Comparison of ENCODE assay signal across 9 mouse cellular contexts in the genomic region with DNA sequence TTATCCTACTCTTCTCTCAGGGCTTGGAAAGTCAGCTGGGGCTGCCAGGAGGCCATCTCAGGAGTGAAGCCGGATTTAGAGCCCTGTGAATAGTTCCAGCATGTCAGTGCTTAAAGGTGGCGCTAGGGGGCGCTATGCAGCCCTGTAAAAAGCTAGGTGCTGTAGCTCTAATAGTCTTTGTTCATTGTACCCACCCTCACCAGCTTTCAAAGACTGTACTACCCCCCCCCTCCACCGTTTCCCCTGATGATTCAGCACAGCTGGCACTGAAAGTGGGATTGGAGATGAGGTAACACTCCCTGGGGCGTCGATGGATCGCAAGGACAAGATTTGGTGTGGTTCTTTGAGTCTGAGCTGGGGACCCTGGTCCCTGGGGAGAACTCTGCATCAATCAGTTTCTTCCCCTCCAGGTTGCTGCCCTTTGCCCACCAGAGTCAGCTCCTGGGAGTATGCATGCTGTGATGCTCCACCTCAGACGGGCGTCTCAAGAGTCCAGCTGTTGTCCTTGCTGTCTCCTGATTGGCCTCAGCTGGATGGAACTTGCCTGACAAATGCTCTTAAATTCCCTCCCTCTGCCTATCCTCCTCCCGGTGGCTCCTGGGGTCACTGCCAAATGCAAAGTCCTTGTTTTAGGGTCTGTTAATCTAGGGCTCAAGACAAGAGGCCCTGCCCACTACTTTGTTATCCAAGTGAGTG. TPM values are rescaled to one million over a fixed set of nuclear protein-coding genes. Genes with fewer than 3 reads are reported as not detected.
A peak's percentile ranks its signal among the peaks of the same experiment; 100 is the strongest.
DNase-seq lines count a peak whose midpoint lies in the region; ATAC-seq and TF ChIP-seq lines count a peak whose summit lies in the region.
"Had no signal": no experiment of that assay in that cellular context is flagged by ENCODE, and none has a peak within 500 bp of the region (broad histone marks: within the 10 kb centered on the region; RNA-seq: fewer than 3 reads in every experiment).

No protein-coding gene starts in this region.

- peak; percentile 78 for TF ChIP-seq CTCF in left cerebral cortex, adult 2 months (IDR thresholded peaks at IDR 0.05)
- TF ChIP-seq CTCF in lung, adult 2 months (IDR thresholded peaks at IDR 0.05; ENCODE audit: insufficient read depth, low read length): peak; percentile 73

- peaks cover 8% of the 10 kb centered on the region for H3K4me1 ChIP-seq in lung, adult 2 months (ENCODE audit: control insufficient read depth, insufficient read depth, low read length)
- H3K4me1 ChIP-seq in neural tube, embryonic 13.5 days (replicated peaks): peaks cover 40% of the 10 kb centered on the region

- no peak for TF ChIP-seq POLR2A in lung, adult 2 months (IDR thresholded peaks at IDR 0.05; ENCODE audit: borderline replicate concordance, extremely low read depth, low read depth, low read length)

- ATAC-seq in common myeloid progenitor, adult 5-6 weeks (replicated peaks; ENCODE audit: low read depth, poor library complexity, severe bottlenecking): peak; percentile 61
- ATAC-seq in neural tube, embryonic 13.5 days (ENCODE audit: low read depth): no peak

- H3K4me3 ChIP-seq in left cerebral cortex, adult 2 months: no peak overlapping the region
- no peak overlapping the region for H3K4me3 ChIP-seq in lung, adult 2 months (replicated peaks; ENCODE audit: extremely low read depth, low read depth, low read length)
- no peak overlapping the region for H3K4me3 ChIP-seq in neural tube, embryonic 13.5 days
- H3K4me3 ChIP-seq: megakaryocyte, embryonic 14.5 days had no signal

- H3K36me3 ChIP-seq in neural tube, embryonic 13.5 days: 0 out of 2 replicates have a peak, but pooled peaks cover 4% of the 10 kb centered on the region

- 30% methylated on average over 10 of the region's 10 CpGs for WGBS in lung, adult 2 months
- WGBS in neural tube, embryonic 13.5 days: 13% methylated on average over 10 of the region's 10 CpGs

- no peak overlapping the region for H3K4me2 ChIP-seq in neural tube, embryonic 13.5 days

- H3K27me3 ChIP-seq in neural tube, embryonic 13.5 days: no peaks in the 10 kb centered on the region

- no peak overlapping the region for H3K9ac ChIP-seq in neural tube, embryonic 13.5 days

- H3K27ac ChIP-seq in left cerebral cortex, adult 2 months: no peak overlapping the region
- peak overlapping the region; percentile 74 for H3K27ac ChIP-seq in neural tube, embryonic 13.5 days (replicated peaks)

- peak; percentile 37 to 41 for DNase-seq in left cerebral cortex, adult 2 months (ENCODE audit: extremely low spot score in 1 of 2, low spot score in 2 of 2)
- DNase-seq in left cerebral cortex, adult 11 months (ENCODE audit: low spot score): no peak
- DNase-seq in MN1 (ENCODE audit: low spot score): peak; percentile 34
- DNase-seq in heart, postnatal 4 days: peak; percentile 63
- peak; percentile 39 for DNase-seq in lung, adult 2 months
- DNase-seq in cerebellum, adult 11-12 months: no peak

- H3K9me3 ChIP-seq in neural tube, embryonic 13.5 days: no peaks in the 10 kb centered on the region
- H3K9me3 ChIP-seq: megakaryocyte, embryonic 14.5 days had no signal

- intact Hi-C loops in left cerebral cortex, adult 2 months (cut with DNase I): no loop called here

RNA-seq across cellular contexts. Expression of a gene that starts 33.9 kb away (rescaled TPM):
- total RNA-seq in left cerebral cortex, adult 2 months (2021): 1 to 10 TPM; 3.5 to 3.7 TPM
- total RNA-seq in common myeloid progenitor, adult 5-6 weeks (2017): not detected in 2 replicates
- 1 to 10 TPM; 6.4 to 6.6 TPM for total RNA-seq in heart, postnatal 4 days (2021)
- 1.9 and 2.0 TPM in 2 replicates for polyA plus RNA-seq in lung, adult 2 months (2012; rRNA removed)
- 2.6 and 3.0 TPM in 2 replicates for polyA plus RNA-seq in neural tube, embryonic 13.5 days (2015; fragmentation: Nextera tagmentation; extraction: Ambion mirVana)

RNA-seq across cellular contexts. Expression of a gene that starts 48.9 kb away (rescaled TPM):
- total RNA-seq in left cerebral cortex, adult 2 months (2021): 10 to 100 TPM; 12.9 to 14.6 TPM
- 3.8 and 5.4 TPM in 2 replicates for total RNA-seq in common myeloid progenitor, adult 5-6 weeks (2017)
- 100 to 1,000 TPM; 254 to 273 TPM for total RNA-seq in heart, postnatal 4 days (2021)
- polyA plus RNA-seq in lung, adult 2 months (2012; rRNA removed): 285 and 297 TPM in 2 replicates
- 11.0 and 12.0 TPM in 2 replicates for polyA plus RNA-seq in neural tube, embryonic 13.5 days (2015; fragmentation: Nextera tagmentation; extraction: Ambion mirVana)

Comparison
In these comparisons a context has a peak if more than half of its experiments do, and no peak if none do; other contexts are left out.
1. DNase-seq: peak in left cerebral cortex, adult 2 months (2 of 2), MN1 (single experiment), heart, postnatal 4 days (single experiment) and lung, adult 2 months (single experiment); none in left cerebral cortex, adult 11 months (single experiment) and cerebellum, adult 11-12 months (single experiment).
2. RNA of a gene that starts 48.9 kb away (total RNA-seq): 254 to 273 TPM in heart, postnatal 4 days; 12.9 to 14.6 TPM in left cerebral cortex, adult 2 months and 3.8 to 5.4 TPM in common myeloid progenitor, adult 5-6 weeks; every median in the first group is over 10 times any median in the second.